Mouse (Mus musculus): Measurements from ENCODE around the gene Sbk1. TPM values are rescaled to one million over a fixed set of nuclear protein-coding genes. Genes with fewer than 3 reads are reported as not detected.

The Sbk1 gene
- total RNA-seq, 2 experiments from 2014 or later = 1.2 TPM

- no peak for ATAC-seq (replicated peaks; ENCODE audit: poor library complexity, severe bottlenecking)
Measured at GRCm38 (mm10) chr7:126329907-126330645, 57.7 kb downstream of the Sbk1 start.

- ATAC-seq (replicated peaks; ENCODE audit: poor library complexity, severe bottlenecking) = no peak
Measured at GRCm38 (mm10) chr7:126330693-126331092, 58.3 kb downstream of the Sbk1 start.

GRCm38 (mm10) chr7:126332691-126333090 lies 60.3 kb downstream of the Sbk1 start:
- ATAC-seq (replicated peaks; ENCODE audit: poor library complexity, severe bottlenecking) = no peak

GRCm38 (mm10) chr7:126335556-126335955 lies 63.1 kb downstream of the Sbk1 start:
- no peak for ATAC-seq (replicated peaks; ENCODE audit: poor library complexity, severe bottlenecking)

- no peak for ATAC-seq (replicated peaks; ENCODE audit: poor library complexity, severe bottlenecking)
Measured at GRCm38 (mm10) chr7:126338906-126339305, 66.5 kb downstream of the Sbk1 start.

- no peak for ATAC-seq (replicated peaks; ENCODE audit: poor library complexity, severe bottlenecking)
Measured at GRCm38 (mm10) chr7:126339521-126339971, 67.1 kb downstream of the Sbk1 start.

- no peak for ATAC-seq (replicated peaks; ENCODE audit: poor library complexity, severe bottlenecking)
Measured at GRCm38 (mm10) chr7:126340206-126340618, 67.8 kb downstream of the Sbk1 start.

GRCm38 (mm10) chr7:126340896-126341295 lies 68.5 kb downstream of the Sbk1 start:
- ATAC-seq (replicated peaks; ENCODE audit: poor library complexity, severe bottlenecking) = no peak

Other genes with a start within 250 kb of the Sbk1 start
- not detected in 2 replicates for gene Gsg1l, start 190.2 kb upstream of the Sbk1 start, total RNA-seq (2014; fragmentation: Nextera tagmentation)
- gene Gsg1l, start 190.2 kb upstream of the Sbk1 start, total RNA-seq (2017) = not detected in 2 replicates
- 143 and 157 TPM in 2 replicates for gene Xpo6, start 72.1 kb upstream of the Sbk1 start, total RNA-seq (2014; fragmentation: Nextera tagmentation)
- 30.7 and 47.1 TPM in 2 replicates for gene Xpo6, start 72.1 kb upstream of the Sbk1 start, total RNA-seq (2017)
- gene Lat, start 97.0 kb downstream of the Sbk1 start, total RNA-seq (2014; fragmentation: Nextera tagmentation) = 2.4 and 4.8 TPM in 2 replicates
- 0.72 and 2.7 TPM in 2 replicates for gene Lat, start 97.0 kb downstream of the Sbk1 start, total RNA-seq (2017)
- gene Spns1, start 104.8 kb downstream of the Sbk1 start, total RNA-seq (2014; fragmentation: Nextera tagmentation) = 9.2 and 24.8 TPM in 2 replicates
- 11.5 and 14.7 TPM in 2 replicates for gene Spns1, start 104.8 kb downstream of the Sbk1 start, total RNA-seq (2017)
- gene Nfatc2ip, start 124.1 kb downstream of the Sbk1 start, total RNA-seq (2014; fragmentation: Nextera tagmentation) = 11.7 and 14.8 TPM in 2 replicates
- 14.6 and 15.9 TPM in 2 replicates for gene Nfatc2ip, start 124.1 kb downstream of the Sbk1 start, total RNA-seq (2017)
- gene Cd19, start 142.3 kb downstream of the Sbk1 start, total RNA-seq (2014; fragmentation: Nextera tagmentation) = not detected in 2 replicates
- 0.09 TPM in 1 of 2 replicates, not detected in the other for gene Cd19, start 142.3 kb downstream of the Sbk1 start, total RNA-seq (2017)
- 11.3 and 16.2 TPM in 2 replicates for gene Rabep2, start 156.1 kb downstream of the Sbk1 start, total RNA-seq (2014; fragmentation: Nextera tagmentation)
- gene Rabep2, start 156.1 kb downstream of the Sbk1 start, total RNA-seq (2017) = 12.3 and 16.9 TPM in 2 replicates
- 0.62 TPM in 1 of 2 replicates, not detected in the other for gene Atp2a1, start 190.5 kb downstream of the Sbk1 start, total RNA-seq (2014; fragmentation: Nextera tagmentation)
- gene Atp2a1, start 190.5 kb downstream of the Sbk1 start, total RNA-seq (2017) = not detected in 2 replicates
- 35.9 and 58.3 TPM in 2 replicates for gene Sh2b1, start 202.8 kb downstream of the Sbk1 start, total RNA-seq (2014; fragmentation: Nextera tagmentation)
- 15.6 and 17.3 TPM in 2 replicates for gene Sh2b1, start 202.8 kb downstream of the Sbk1 start, total RNA-seq (2017)
- gene Tufm, start 214.7 kb downstream of the Sbk1 start, total RNA-seq (2014; fragmentation: Nextera tagmentation) = 85.3 and 101 TPM in 2 replicates
- gene Tufm, start 214.7 kb downstream of the Sbk1 start, total RNA-seq (2017) = 75.5 and 86.7 TPM in 2 replicates
- 102 and 130 TPM in 2 replicates for gene Atxn2l, start 230.8 kb downstream of the Sbk1 start, total RNA-seq (2014; fragmentation: Nextera tagmentation)
- gene Atxn2l, start 230.8 kb downstream of the Sbk1 start, total RNA-seq (2017) = 27.4 and 28.9 TPM in 2 replicates